Comparison of ENCODE assay signal across 20 mouse cellular contexts in the genomic region with DNA sequence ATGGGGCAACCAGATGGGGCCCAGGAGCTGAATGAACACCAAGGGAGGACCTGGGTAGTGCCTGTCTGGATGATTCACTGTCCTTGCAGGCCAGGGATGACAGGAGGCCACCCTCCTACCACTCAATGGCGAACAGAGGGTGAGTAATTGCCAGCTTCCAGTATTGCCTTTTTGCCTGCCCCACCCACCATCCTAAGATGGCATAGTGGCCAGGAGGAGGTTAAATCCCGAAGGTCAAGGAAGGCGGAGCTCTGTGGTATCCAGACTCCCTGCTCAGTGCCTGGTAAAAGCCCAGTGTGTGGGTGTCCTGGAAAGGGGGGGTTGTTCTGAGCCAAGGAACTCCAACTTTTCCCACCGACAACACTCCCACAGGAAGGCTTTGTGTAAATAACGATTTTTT. TPM values are rescaled to one million over a fixed set of nuclear protein-coding genes. Genes with fewer than 3 reads are reported as not detected.
DNase-seq lines count a peak whose midpoint lies in the region; TF ChIP-seq lines count a peak whose summit lies in the region.
"Had no signal": no experiment of that assay in that cellular context is flagged by ENCODE, and none has a peak within 500 bp of the region (broad histone marks: within the 10 kb centered on the region; RNA-seq: fewer than 3 reads in every experiment).

No protein-coding gene starts in this region.

- H3K27ac ChIP-seq in layer of hippocampus, adult 2 months, result peak overlapping the region; percentile 47; the same call in 1 of the 2 replicates
- H3K27ac ChIP-seq in testis, adult 2 months (ENCODE audit: control insufficient read depth, insufficient read depth, low read depth, low read length), result peak overlapping the region; percentile 26; the same call in 1 of the 2 replicates
- H3K27ac ChIP-seq: embryonic facial prominence, embryonic 13.5 days; forebrain, embryonic 15.5 days; hindbrain, embryonic 12.5 days; left cerebral cortex, adult 2 months; limb, embryonic 10.5 days had no signal

- DNase-seq in adrenal gland, adult 2 months, result peak; percentile 79
- no peak for DNase-seq in adrenal gland, adult 8-10 months
- DNase-seq in layer of hippocampus, adult 2 months (ENCODE audit: low spot score in 2 of 2), result no peak
- DNase-seq in layer of hippocampus, postnatal 36 days, result no peak
- no peak for DNase-seq in testis, postnatal 14 days (ENCODE audit: low spot score)
- no peak for DNase-seq in frontal cortex, postnatal 14 days (ENCODE audit: low spot score in 2 of 2)
- no peak for DNase-seq in left cerebral cortex, adult 8-10 months (ENCODE audit: low spot score in 2 of 2)
- DNase-seq: midbrain, embryonic 14.5 days had no signal

- no peak for TF ChIP-seq CTCF in layer of hippocampus, adult 2 months (conservative IDR thresholded peaks at IDR 0.05)
- TF ChIP-seq CTCF in testis, adult 2 months (IDR thresholded peaks at IDR 0.05; ENCODE audit: control insufficient read depth, insufficient read depth, insufficient replicate concordance, low read depth, low read length), result no peak

- no peak for TF ChIP-seq POLR2A in testis, adult 2 months (IDR thresholded peaks at IDR 0.05; ENCODE audit: control insufficient read depth, low read depth, low read length)

- H3K27me3 ChIP-seq in testis, adult 2 months (ENCODE audit: control insufficient read depth, insufficient read depth, low read length), result peaks cover 2% of the 10 kb centered on the region

- H3K4me3 ChIP-seq in layer of hippocampus, adult 2 months, result no peak overlapping the region
- no peak overlapping the region for H3K4me3 ChIP-seq in testis, adult 2 months (ENCODE audit: control insufficient read depth, low read depth, low read length)
- H3K4me3 ChIP-seq: embryonic facial prominence, embryonic 13.5 days; forebrain, embryonic 15.5 days; heart, embryonic 12.5 days; hindbrain, embryonic 12.5 days; left cerebral cortex, adult 2 months; limb, embryonic 10.5 days had no signal

- H3K4me1 ChIP-seq in testis, adult 2 months (ENCODE audit: control insufficient read depth, insufficient read depth, low read length), result peaks cover 7% of the 10 kb centered on the region

- H3K36me3 ChIP-seq in testis, adult 2 months (ENCODE audit: control insufficient read depth, insufficient read depth, low read length), result no peaks in the 10 kb centered on the region

RNA-seq across cellular contexts. Expression of gene Tubg2, which starts 6.6 kb away (rescaled TPM):
- 1 to 10 TPM; 6.2 to 7.5 TPM for total RNA-seq in adrenal gland, adult 2 months (2021)
- 5.5 and 6.0 TPM in 2 replicates for polyA plus RNA-seq in adrenal gland, adult 2 months (2012; rRNA removed)
- total RNA-seq in adrenal gland, adult 8-10 months (2022), result 10 to 100 TPM in 2 of 4 experiments, 1 to 10 TPM in 2; 6.1 to 11.1 (median 9.9) TPM
- total RNA-seq in layer of hippocampus, adult 2 months (2021), result 10 to 100 TPM; 40.2 to 44.5 TPM
- 10 to 100 TPM; 39.9 to 40.7 TPM for total RNA-seq in layer of hippocampus, postnatal 36 days (2021)
- 1.6 and 1.9 TPM in 2 replicates for polyA plus RNA-seq in testis, adult 2 months (2012; rRNA removed)
- total RNA-seq in left cerebral cortex, adult 8-10 months (2022), result 10 to 100 TPM; 53.1 to 58.8 (median 56.7) TPM
- total RNA-seq: megakaryocyte progenitor cell, adult 5-6 weeks; MEL had no signal

RNA-seq across cellular contexts. Expression of gene Cntnap1, which starts 8.0 kb away (rescaled TPM):
- 1 to 10 TPM; 6.8 TPM for total RNA-seq in adrenal gland, adult 2 months (2021)
- polyA plus RNA-seq in adrenal gland, adult 2 months (2012; rRNA removed), result 9.3 and 9.4 TPM in 2 replicates
- total RNA-seq in adrenal gland, adult 8-10 months (2022), result 1 to 10 TPM; 5.7 to 7.4 (median 6.4) TPM
- total RNA-seq in layer of hippocampus, adult 2 months (2021), result 100 to 1,000 TPM; 169 to 171 TPM
- total RNA-seq in layer of hippocampus, postnatal 36 days (2021), result 100 to 1,000 TPM; 168 to 169 TPM
- 0.40 and 0.44 TPM in 2 replicates for polyA plus RNA-seq in testis, adult 2 months (2012; rRNA removed)
- 100 to 1,000 TPM; 173 to 184 (median 176) TPM for total RNA-seq in left cerebral cortex, adult 8-10 months (2022)
- total RNA-seq: MEL had no signal

RNA-seq across cellular contexts. Expression of gene Plekhh3, which starts 8.8 kb away (rescaled TPM):
- 10 to 100 TPM; 19.4 to 39.7 TPM for total RNA-seq in adrenal gland, adult 2 months (2021)
- polyA plus RNA-seq in adrenal gland, adult 2 months (2012; rRNA removed), result 112 and 122 TPM in 2 replicates
- total RNA-seq in adrenal gland, adult 8-10 months (2022), result 10 to 100 TPM; 26.9 to 44.3 (median 30.4) TPM
- total RNA-seq in layer of hippocampus, adult 2 months (2021), result 10 to 100 TPM; 14.5 to 15.4 TPM
- total RNA-seq in layer of hippocampus, postnatal 36 days (2021), result 10 to 100 TPM; 12.5 to 14.8 TPM
- polyA plus RNA-seq in testis, adult 2 months (2012; rRNA removed), result 2.6 and 4.1 TPM in 2 replicates
- 10 to 100 TPM; 13.5 to 15.9 (median 15.3) TPM for total RNA-seq in left cerebral cortex, adult 8-10 months (2022)
- polyA plus RNA-seq: inflammation-experienced regulatory T-cells, adult 6 months had no signal

RNA-seq across cellular contexts. Expression of gene Ccr10, which starts 12.9 kb away (rescaled TPM):
- under 1 TPM; 0.26 to 0.83 TPM for total RNA-seq in adrenal gland, adult 2 months (2021)
- polyA plus RNA-seq in adrenal gland, adult 2 months (2012; rRNA removed), result 0.84 and 1.6 TPM in 2 replicates
- under 1 TPM; 0.15 to 0.70 (median 0.36) TPM for total RNA-seq in adrenal gland, adult 8-10 months (2022)
- total RNA-seq in layer of hippocampus, adult 2 months (2021), result not detected
- not detected for total RNA-seq in layer of hippocampus, postnatal 36 days (2021)
- 0.05 TPM in 1 of 2 replicates, not detected in the other for polyA plus RNA-seq in testis, adult 2 months (2012; rRNA removed)
- total RNA-seq in left cerebral cortex, adult 8-10 months (2022), result under 1 TPM in 2 of 4 experiments, not detected in 2; 0.18 to 0.34 TPM
- total RNA-seq: gastrocnemius, postnatal 36 days; heart, postnatal 14 days; megakaryocyte progenitor cell, adult 5-6 weeks; MEL had no signal
- polyA plus RNA-seq: limb, embryonic 10.5 days; midbrain, embryonic 14.5 days had no signal

RNA-seq across cellular contexts. Expression of gene Tubg1, which starts 42.6 kb away (rescaled TPM):
- 10 to 100 TPM; 42.9 to 43.0 TPM for total RNA-seq in adrenal gland, adult 2 months (2021)
- polyA plus RNA-seq in adrenal gland, adult 2 months (2012; rRNA removed), result 15.2 and 42.7 TPM in 2 replicates
- 10 to 100 TPM; 34.2 to 43.3 (median 36.8) TPM for total RNA-seq in adrenal gland, adult 8-10 months (2022)
- total RNA-seq in layer of hippocampus, adult 2 months (2021), result 10 to 100 TPM; 41.7 to 42.6 TPM
- total RNA-seq in layer of hippocampus, postnatal 36 days (2021), result 10 to 100 TPM; 39.7 to 41.8 TPM
- polyA plus RNA-seq in testis, adult 2 months (2012; rRNA removed), result 22.4 and 27.3 TPM in 2 replicates
- 10 to 100 TPM; 47.1 to 49.2 (median 47.9) TPM for total RNA-seq in left cerebral cortex, adult 8-10 months (2022)

Comparison
In these comparisons a context has a peak if more than half of its experiments do, and no peak if none do; other contexts are left out.
1. RNA of gene Cntnap1, which starts 8.0 kb away (total RNA-seq): 173 to 184 TPM in left cerebral cortex, adult 8-10 months, 169 to 171 TPM in layer of hippocampus, adult 2 months and 168 to 169 TPM in layer of hippocampus, postnatal 36 days; 6.8 TPM in adrenal gland, adult 2 months and 5.7 to 7.4 TPM in adrenal gland, adult 8-10 months; every median in the first group is over 10 times any median in the second.